Mouse (Mus musculus): ENCODE measurements around the gene Mapkapk5. TPM values are rescaled to one million over a fixed set of nuclear protein-coding genes. Genes with fewer than 3 reads are reported as not detected.

The Mapkapk5 gene
- total RNA-seq (2021) = 10 to 100 TPM; 59.5 to 67.7 TPM

- intact Hi-C loops (cut with DNase I) = loop anchor here (2.0 to 5.0 kb wide), 2 partner anchors 46 to 59 kb away; partner anchors contain the start of gene Aldh2
- peak; percentile 98 to 99 for DNase-seq (ENCODE audit: low spot score in 2 of 2)
These were observed at the start of gene Mapkapk5 for GRCm38 (mm10) chr5:121545793-121546529. Gene Mapkapk5, minus strand, starts transcription at chr5:121545905.

DNA sequence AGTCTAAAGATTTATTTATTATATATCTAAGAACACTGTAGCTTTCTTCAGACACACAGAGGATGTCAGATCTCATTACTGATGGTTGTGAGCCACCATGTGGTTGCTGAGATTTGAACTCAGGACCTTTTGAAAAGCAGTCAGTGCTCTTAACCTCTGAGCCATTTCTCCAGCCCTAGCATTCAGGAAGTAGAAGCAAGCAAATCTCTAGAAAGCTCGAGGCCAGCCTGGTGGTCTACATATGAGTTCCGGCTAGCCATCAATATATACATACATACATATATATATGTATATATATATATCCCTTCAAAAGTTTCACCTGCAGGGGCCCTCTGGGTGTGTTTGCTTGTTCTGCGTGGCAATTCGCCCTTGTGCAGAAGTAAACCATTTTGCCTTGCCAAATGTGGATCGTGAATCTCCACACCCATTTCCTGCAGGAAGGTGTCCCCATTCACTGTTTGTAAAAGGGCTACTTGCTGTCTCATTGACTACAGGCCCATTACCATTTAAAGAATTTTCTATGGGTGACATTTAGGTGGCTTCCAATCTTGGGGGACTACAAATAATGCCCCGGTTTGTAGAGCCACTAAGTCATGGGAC, 49.1 kb upstream of the Mapkapk5 start:
- intact Hi-C loops (cut with DNase I) = loop anchor here (5.0 kb wide), 1 partner anchor 48 kb away; the partner anchor contains the start of genes Adam1a, Gm42878 and Mapkapk5
- DNase-seq (ENCODE audit: low spot score in 2 of 2) = no peak

DNA sequence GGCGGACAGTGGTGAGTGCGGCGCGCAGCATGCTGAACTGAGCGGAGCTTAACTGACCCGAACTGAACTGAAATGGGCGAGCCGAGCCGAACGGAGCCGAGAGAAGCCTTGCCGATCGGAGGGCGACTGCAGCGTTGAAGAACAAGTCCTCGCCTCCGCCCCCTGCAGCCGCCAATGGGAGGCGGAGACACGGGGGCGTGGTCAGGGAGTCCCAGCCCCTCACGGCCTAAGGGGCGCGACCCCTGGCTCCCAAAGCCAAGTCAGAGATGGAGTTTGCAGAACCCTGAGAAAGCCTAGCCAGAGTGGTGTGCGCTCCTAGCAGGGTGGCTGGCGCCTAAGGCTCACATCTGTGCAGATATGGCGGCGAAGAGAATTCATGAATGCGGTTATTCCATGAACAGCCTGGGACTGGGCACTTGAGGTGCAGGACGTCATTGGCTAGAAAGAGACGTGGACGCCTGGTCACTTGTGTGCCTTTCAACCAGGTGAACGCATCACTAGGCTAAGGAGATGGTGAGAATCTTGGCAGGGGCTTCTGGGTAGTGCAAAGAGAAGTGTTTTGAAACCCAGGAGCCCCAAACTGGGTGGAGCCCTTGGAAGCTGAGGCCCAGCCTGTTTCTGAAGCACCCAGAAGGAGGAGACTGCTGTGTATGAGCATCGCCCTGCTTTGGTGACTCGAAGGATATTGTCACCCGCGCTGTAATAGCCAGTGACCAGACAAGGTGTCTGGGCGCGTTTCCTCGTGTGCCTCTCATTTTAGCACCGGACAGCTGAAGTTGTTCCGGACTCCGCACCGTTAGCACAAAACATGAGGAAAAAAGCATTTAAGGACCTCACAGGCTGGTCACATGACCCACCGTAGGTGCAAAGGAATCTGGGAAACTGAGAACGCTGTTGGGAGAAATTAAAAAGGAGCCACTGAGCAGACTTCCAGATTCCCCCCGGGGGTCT, 48.0 kb upstream of the Mapkapk5 start, which contains the start of gene Aldh2:
Aldh2 (minus strand) TSS at position 374 of the 951 bp plus-strand sequence.
- intact Hi-C loops (cut with DNase I) = loop anchor here (5.0 kb wide), 1 partner anchor 46 kb away; the partner anchor contains the start of genes Adam1a, Gm42878 and Mapkapk5
- DNase-seq (ENCODE audit: low spot score in 2 of 2) = peak; percentile 75 to 77

GRCm38 (mm10) chr5:121592816-121593407, 47.2 kb upstream of the Mapkapk5 start:
- no peak for DNase-seq (ENCODE audit: low spot score in 2 of 2)

GRCm38 (mm10) chr5:121592064-121592815, 46.5 kb upstream of the Mapkapk5 start:
- intact Hi-C loops (cut with DNase I) = loop anchor here (5.0 kb wide), 1 partner anchor 45 kb away; the partner anchor contains the start of genes Adam1a, Gm42878 and Mapkapk5
- no peak for DNase-seq (ENCODE audit: low spot score in 2 of 2)

More at GRCm38 (mm10) chr5:121592816-121593407, 47.2 kb upstream of the Mapkapk5 start:
- intact Hi-C loops (cut with DNase I) = loop anchor here (5.0 kb wide), 1 partner anchor 46 kb away; the partner anchor contains the start of genes Adam1a, Gm42878 and Mapkapk5

- intact Hi-C loops (cut with DNase I) = loop anchor here (5.0 kb wide), 1 partner anchor 44 kb away; the partner anchor contains the start of genes Adam1a, Gm42878 and Mapkapk5
- DNase-seq (ENCODE audit: low spot score in 2 of 2) = no peak
These were observed 45.8 kb upstream of the Mapkapk5 start for GRCm38 (mm10) chr5:121591417-121592063.

- no peak for DNase-seq (ENCODE audit: low spot score in 2 of 2)
- intact Hi-C loops (cut with DNase I) = loop anchor here (5.0 kb wide), 1 partner anchor 43 kb away; the partner anchor contains the start of genes Adam1a, Gm42878 and Mapkapk5
These were observed 44.2 kb upstream of the Mapkapk5 start for GRCm38 (mm10) chr5:121589928-121590327.

DNA sequence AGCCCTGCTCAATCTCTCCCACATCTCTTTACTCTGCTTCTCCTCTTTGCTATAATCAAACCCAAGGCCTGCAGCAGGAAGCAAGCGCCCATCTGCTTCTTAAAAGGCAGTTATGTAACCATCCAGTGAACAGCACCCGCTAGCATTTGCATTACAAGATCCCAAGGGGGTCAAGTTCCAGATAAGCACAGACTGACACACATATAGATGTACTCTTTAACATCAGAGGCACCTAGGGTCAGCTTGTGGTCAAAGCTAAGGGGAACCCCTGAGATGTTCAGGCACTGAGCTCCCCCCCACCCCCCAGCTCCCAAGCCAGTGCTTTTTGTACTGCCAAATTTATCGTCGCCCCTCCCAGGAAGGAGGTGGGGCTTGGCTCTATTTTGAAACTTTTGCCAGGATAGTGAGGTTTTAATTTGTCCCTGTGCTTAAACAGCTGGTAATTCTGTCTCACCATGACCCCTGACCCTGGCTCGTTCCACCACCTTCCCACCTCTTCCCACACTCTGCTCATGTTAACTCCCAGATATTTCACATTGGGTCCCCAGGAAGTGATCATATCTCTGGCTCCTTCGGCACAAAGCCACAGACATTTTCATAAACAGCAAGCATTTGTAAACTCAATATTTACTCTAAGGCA, 40.8 kb upstream of the Mapkapk5 start:
- intact Hi-C loops (cut with DNase I) = no loop called here
- DNase-seq (ENCODE audit: low spot score in 2 of 2) = peak; percentile 69 to 70

DNA sequence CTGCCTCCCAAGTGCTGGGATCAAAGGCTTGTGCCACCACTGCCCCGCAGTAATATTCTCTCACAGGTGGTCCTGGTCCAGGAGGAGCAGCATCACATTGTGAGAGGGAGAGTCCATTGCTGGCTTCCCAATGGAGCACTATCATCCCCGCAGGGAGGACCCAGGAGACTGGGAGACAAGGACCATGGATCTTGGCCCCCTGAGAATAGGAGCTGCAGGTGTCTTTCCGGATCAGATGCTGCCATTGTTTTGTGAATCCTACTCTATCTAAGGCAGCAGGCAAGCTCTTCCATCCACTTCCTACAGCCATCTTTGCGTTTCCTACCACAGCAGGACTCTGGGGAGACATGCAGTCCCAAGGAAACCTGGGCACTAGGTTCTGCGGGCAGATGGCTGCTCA, 40.0 kb upstream of the Mapkapk5 start:
- intact Hi-C loops (cut with DNase I) = no loop called here
- no peak for DNase-seq (ENCODE audit: low spot score in 2 of 2)

GRCm38 (mm10) chr5:121585005-121585404, 39.3 kb upstream of the Mapkapk5 start:
- no peak for DNase-seq (ENCODE audit: low spot score in 2 of 2)
- intact Hi-C loops (cut with DNase I) = no loop called here

DNA sequence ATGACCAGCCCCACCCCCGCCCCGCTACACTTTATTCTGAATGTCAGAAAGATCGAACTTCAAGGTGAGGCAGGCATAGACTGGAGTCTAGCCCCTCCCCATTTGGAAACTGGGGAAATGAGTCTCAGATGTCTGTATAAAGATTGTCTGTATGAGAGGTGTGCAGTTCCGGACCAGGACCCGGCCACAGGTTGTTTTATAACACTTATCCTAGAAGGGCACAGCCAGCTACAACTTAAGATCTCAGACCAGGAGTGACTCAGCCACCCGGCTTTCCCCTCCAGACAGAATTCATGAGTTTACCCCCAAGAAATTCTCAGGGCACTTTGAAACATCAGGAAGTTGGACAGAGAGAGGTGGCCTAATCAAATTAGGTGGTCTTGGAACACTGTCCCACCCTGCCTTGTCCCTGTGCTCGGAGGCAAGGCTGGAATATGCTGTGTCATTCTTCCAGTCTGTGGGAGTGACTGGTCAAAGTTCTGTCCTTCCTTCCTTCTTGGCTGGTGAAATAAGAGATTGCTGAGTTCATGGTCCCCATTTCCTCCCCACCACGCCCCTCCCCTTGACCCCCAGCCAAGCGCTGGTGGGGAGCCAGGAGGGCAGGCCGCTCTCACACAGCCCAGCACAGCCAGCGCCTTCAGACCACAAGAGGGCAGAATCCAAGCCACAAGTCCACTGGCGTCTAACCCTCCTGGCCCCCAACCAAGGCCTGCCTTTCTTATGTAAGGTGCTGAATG, 38.2 kb upstream of the Mapkapk5 start:
- DNase-seq (ENCODE audit: low spot score in 2 of 2) = peak; percentile 51 to 65
- intact Hi-C loops (cut with DNase I) = no loop called here

DNA sequence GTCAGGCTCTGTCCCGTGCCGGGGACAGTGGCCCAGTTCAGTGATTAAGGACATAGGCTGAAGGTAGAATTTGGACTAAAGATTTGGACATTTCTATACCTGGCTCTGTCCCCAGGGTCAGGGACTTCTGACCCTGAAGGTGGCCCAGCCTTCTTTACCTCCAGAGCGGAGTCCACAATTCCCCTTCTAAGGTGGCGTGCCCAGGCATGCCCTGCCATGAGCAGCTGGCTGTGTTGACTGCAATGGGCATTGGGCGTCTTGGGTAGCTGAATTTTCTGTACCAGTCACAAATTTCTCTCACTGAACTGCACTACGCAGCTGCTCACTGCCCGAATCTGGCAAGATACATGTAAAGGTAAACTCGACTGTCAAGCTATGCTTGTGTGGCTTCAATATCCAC, 36.2 kb upstream of the Mapkapk5 start:
- intact Hi-C loops (cut with DNase I) = no loop called here
- no peak for DNase-seq (ENCODE audit: low spot score in 2 of 2)

- intact Hi-C loops (cut with DNase I) = no loop called here
- no peak for DNase-seq (ENCODE audit: low spot score in 2 of 2)
These were observed 31.3 kb upstream of the Mapkapk5 start for GRCm38 (mm10) chr5:121576927-121577488.

DNA sequence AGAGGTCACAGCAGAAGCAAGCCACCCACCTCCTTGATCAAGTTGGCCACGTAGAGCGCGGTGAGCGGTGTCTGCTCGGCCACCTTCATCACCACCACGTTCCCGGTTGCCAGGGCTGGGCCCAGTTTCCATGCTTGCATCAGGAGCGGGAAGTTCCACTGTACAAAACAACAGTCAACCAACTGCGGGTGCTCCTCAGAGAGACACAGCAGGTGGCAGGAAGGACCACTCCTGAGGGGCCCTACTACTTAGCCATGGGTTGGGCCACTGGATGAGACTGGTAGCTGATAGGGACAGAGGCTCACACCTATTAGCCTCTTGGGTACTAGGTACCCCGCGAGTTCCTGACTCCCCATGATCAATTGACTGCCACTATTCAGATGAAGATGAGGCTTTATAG, 30.2 kb upstream of the Mapkapk5 start:
- intact Hi-C loops (cut with DNase I) = no loop called here
- no peak for DNase-seq (ENCODE audit: low spot score in 2 of 2)

GRCm38 (mm10) chr5:121574145-121574544, 28.4 kb upstream of the Mapkapk5 start:
- intact Hi-C loops (cut with DNase I) = no loop called here
- no peak for DNase-seq (ENCODE audit: low spot score in 2 of 2)

GRCm38 (mm10) chr5:121570787-121571186, 25.1 kb upstream of the Mapkapk5 start:
- no peak for DNase-seq (ENCODE audit: low spot score in 2 of 2)
- intact Hi-C loops (cut with DNase I) = no loop called here

Measured in left cerebral cortex, postnatal 36 days (tissue).